Mouse (Mus musculus) midbrain, embryonic 11.5 days (tissue): ENCODE measurements around the gene Dcaf7. TPM values are rescaled to one million over a fixed set of nuclear protein-coding genes. Genes with fewer than 3 reads are reported as not detected.

Experiments used
- polyA plus RNA-seq: library from polyadenylated mRNA; unstranded; fragments of >200 nt; fragmentation: Nextera tagmentation; extraction: Ambion mirVana; gene quantifications from 2 replicates; pipeline ENCODE4 v1.2.1, GENCODE M21; 2014

Dcaf7 gene
- polyA plus RNA-seq, 1 experiment from 2014 or later = 76.1 TPM

Other genes starting within 250 kb of the Dcaf7 start
- gene Cyb561, start 83.5 kb upstream of the Dcaf7 start, polyA plus RNA-seq = 10.1 and 11.6 TPM in 2 replicates
- gene Ace, start 68.9 kb upstream of the Dcaf7 start, polyA plus RNA-seq = 0.57 and 0.89 TPM in 2 replicates
- gene Ace3, start 42.2 kb upstream of the Dcaf7 start, polyA plus RNA-seq = not detected in 2 replicates
- gene Kcnh6, start 28.7 kb upstream of the Dcaf7 start, polyA plus RNA-seq = 0.21 and 0.29 TPM in 2 replicates
- gene Taco1, start 29.2 kb downstream of the Dcaf7 start, polyA plus RNA-seq = 10.5 and 11.1 TPM in 2 replicates
- gene Map3k3, start 47.7 kb downstream of the Dcaf7 start, polyA plus RNA-seq = 14.9 and 16.8 TPM in 2 replicates
- not detected in 2 replicates for gene Gm10840, start 124.0 kb downstream of the Dcaf7 start, polyA plus RNA-seq
- gene Limd2, start 124.0 kb downstream of the Dcaf7 start, polyA plus RNA-seq = 301 and 308 TPM in 2 replicates
- gene Strada, start 165.3 kb downstream of the Dcaf7 start, polyA plus RNA-seq = 38.4 and 40.5 TPM in 2 replicates
- gene Ccdc47, start 179.5 kb downstream of the Dcaf7 start, polyA plus RNA-seq = 74.1 and 76.4 TPM in 2 replicates
- 105 and 110 TPM in 2 replicates for gene Ddx42, start 180.1 kb downstream of the Dcaf7 start, polyA plus RNA-seq
- 67.3 and 71.4 TPM in 2 replicates for gene Ftsj3, start 219.2 kb downstream of the Dcaf7 start, polyA plus RNA-seq
- gene Psmc5, start 219.3 kb downstream of the Dcaf7 start, polyA plus RNA-seq = 396 and 404 TPM in 2 replicates
- gene Smarcd2, start 236.1 kb downstream of the Dcaf7 start, polyA plus RNA-seq = 23.0 and 26.5 TPM in 2 replicates
- gene Tcam1, start 239.8 kb downstream of the Dcaf7 start, polyA plus RNA-seq = 0.04 TPM in 2 replicates